Mouse (Mus musculus) heart, adult 11 months (tissue): Measurements from ENCODE around the gene Ssx2ip.
A peak's percentile ranks its signal among the peaks of the same experiment; 100 is the strongest.

ENCODE experiments used
- DNase-seq: peaks from one replicate; pipeline ENCODE4 v3.0.0; 2022

Gene Ssx2ip

GRCm38 (mm10) chr3:146404311-146405201, at the start of gene Ssx2ip:
Ssx2ip (plus strand) TSS chr3:146404642.
- peak; percentile 100 for DNase-seq

- peak; percentile 68 for DNase-seq
These were observed 49.3 kb upstream of the Ssx2ip start for GRCm38 (mm10) chr3:146355146-146355545.

GRCm38 (mm10) chr3:146365471-146365870, 39.0 kb upstream of the Ssx2ip start:
- peak; percentile 7 for DNase-seq

GRCm38 (mm10) chr3:146367058-146367457, 37.4 kb upstream of the Ssx2ip start:
- DNase-seq, result no peak

- peak; percentile 64 for DNase-seq
These were observed 33.8 kb upstream of the Ssx2ip start for GRCm38 (mm10) chr3:146370553-146371095.

GRCm38 (mm10) chr3:146371201-146371600, 33.2 kb upstream of the Ssx2ip start:
- DNase-seq, result peak; percentile 33

- DNase-seq, result peak; percentile 56
These were observed 29.8 kb upstream of the Ssx2ip start for GRCm38 (mm10) chr3:146374596-146375175.

- peak; percentile 68 for DNase-seq
These were observed 29.2 kb upstream of the Ssx2ip start for GRCm38 (mm10) chr3:146375224-146375657.

- DNase-seq, result peak; percentile 68
These were observed 27.9 kb upstream of the Ssx2ip start for GRCm38 (mm10) chr3:146376337-146377130.

- no peak for DNase-seq
These were observed 27.2 kb upstream of the Ssx2ip start for GRCm38 (mm10) chr3:146377216-146377615.

- peak; percentile 61 for DNase-seq
These were observed 25.7 kb upstream of the Ssx2ip start for GRCm38 (mm10) chr3:146378753-146379152.

- peak; percentile 71 for DNase-seq
These were observed 24.5 kb upstream of the Ssx2ip start for GRCm38 (mm10) chr3:146379740-146380466.

GRCm38 (mm10) chr3:146380874-146381273, 23.6 kb upstream of the Ssx2ip start:
- DNase-seq, result peak; percentile 74

GRCm38 (mm10) chr3:146381471-146381870, 23.0 kb upstream of the Ssx2ip start:
- DNase-seq, result peak; percentile 37

- peak; percentile 59 for DNase-seq
These were observed 17.6 kb upstream of the Ssx2ip start for GRCm38 (mm10) chr3:146386800-146387199.

GRCm38 (mm10) chr3:146392656-146393321, 11.7 kb upstream of the Ssx2ip start:
- no peak for DNase-seq

- DNase-seq, result no peak
These were observed 10.8 kb upstream of the Ssx2ip start for GRCm38 (mm10) chr3:146393641-146394100.

GRCm38 (mm10) chr3:146396256-146396655, 8.2 kb upstream of the Ssx2ip start:
- no peak for DNase-seq

GRCm38 (mm10) chr3:146396934-146397333, 7.5 kb upstream of the Ssx2ip start:
- DNase-seq, result no peak

GRCm38 (mm10) chr3:146397847-146398246, 6.6 kb upstream of the Ssx2ip start:
- no peak for DNase-seq

GRCm38 (mm10) chr3:146399203-146399602, 5.2 kb upstream of the Ssx2ip start:
- DNase-seq, result no peak

- DNase-seq, result no peak
These were observed 672 bp upstream of the Ssx2ip start for GRCm38 (mm10) chr3:146403770-146404169.
